In the genomic region with DNA sequence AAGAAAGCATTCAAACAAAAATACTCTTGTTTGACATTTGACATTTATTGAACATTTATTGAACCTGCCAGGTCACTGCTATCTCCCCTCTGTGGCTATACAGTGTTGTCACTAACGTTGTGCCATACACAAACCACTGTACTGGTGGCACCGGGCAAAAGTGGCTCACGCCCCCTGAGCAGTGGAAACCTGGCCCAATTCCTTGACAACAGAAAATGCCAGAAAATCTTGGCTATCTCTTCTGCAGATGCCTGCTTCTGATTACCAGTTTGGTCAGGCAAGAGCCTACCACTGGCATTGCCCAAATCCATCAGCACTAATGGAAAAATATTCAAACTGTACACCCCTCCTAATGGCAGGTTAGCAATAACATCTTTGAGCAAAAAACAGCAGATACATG, we compare ENCODE assay signal across 22 mouse cellular contexts. TPM values are rescaled to one million over a fixed set of nuclear protein-coding genes. Genes with fewer than 3 reads are reported as not detected.
A peak's percentile ranks its signal among the peaks of the same experiment; 100 is the strongest.
DNase-seq lines count a peak whose midpoint lies in the region; ATAC-seq and TF ChIP-seq lines count a peak whose summit lies in the region.
"Had no signal": no experiment of that assay in that cellular context is flagged by ENCODE, and none has a peak within 500 bp of the region (broad histone marks: within the 10 kb centered on the region; RNA-seq: fewer than 3 reads in every experiment).

No protein-coding gene starts in this region.

- no peaks in the 10 kb centered on the region for H3K9me3 ChIP-seq in forebrain, postnatal 0 days (ENCODE audit: low read length)
- no peaks in the 10 kb centered on the region for H3K9me3 ChIP-seq in forebrain, embryonic 13.5 days (replicated peaks)
- H3K9me3 ChIP-seq in lung, embryonic 14.5 days (ENCODE audit: low read depth, low read length), result no peaks in the 10 kb centered on the region
- no peaks in the 10 kb centered on the region for H3K9me3 ChIP-seq in lung, postnatal 0 days (ENCODE audit: low read length)
- H3K9me3 ChIP-seq: embryonic facial prominence, embryonic 12.5 days; embryonic facial prominence, embryonic 15.5 days; heart, embryonic 12.5 days; heart, embryonic 15.5 days; hindbrain, embryonic 10.5 days had no signal

- no peak for TF ChIP-seq CTCF in forebrain, postnatal 0 days (IDR thresholded peaks at IDR 0.05; ENCODE audit: low read depth)
- TF ChIP-seq CTCF in lung, embryonic 14.5 days (IDR thresholded peaks at IDR 0.05; ENCODE audit: low read depth), result no peak
- no peak for TF ChIP-seq CTCF in lung, postnatal 0 days (IDR thresholded peaks at IDR 0.05)
- no peak for TF ChIP-seq CTCF in brain, embryonic 14.5 days (IDR thresholded peaks at IDR 0.05; ENCODE audit: borderline replicate concordance, extremely low read depth, insufficient read depth, insufficient read length)

- H3K27me3 ChIP-seq in forebrain, postnatal 0 days (ENCODE audit: insufficient read depth, low read length), result no peaks in the 10 kb centered on the region
- H3K27me3 ChIP-seq in forebrain, embryonic 13.5 days, result no peaks in the 10 kb centered on the region
- no peaks in the 10 kb centered on the region for H3K27me3 ChIP-seq in lung, embryonic 14.5 days (ENCODE audit: insufficient read depth, low read length)
- H3K27me3 ChIP-seq in lung, postnatal 0 days (replicated peaks; ENCODE audit: insufficient read depth, low read length), result no peaks in the 10 kb centered on the region
- H3K27me3 ChIP-seq: embryonic facial prominence, embryonic 12.5 days; embryonic facial prominence, embryonic 15.5 days; heart, embryonic 15.5 days had no signal

- H3K36me3 ChIP-seq in forebrain, postnatal 0 days (ENCODE audit: insufficient read depth), result no peaks in the 10 kb centered on the region
- H3K36me3 ChIP-seq in forebrain, embryonic 13.5 days (ENCODE audit: poor library complexity, severe bottlenecking), result no peaks in the 10 kb centered on the region
- no peaks in the 10 kb centered on the region for H3K36me3 ChIP-seq in lung, embryonic 14.5 days (ENCODE audit: insufficient read depth)
- H3K36me3 ChIP-seq in lung, postnatal 0 days (ENCODE audit: insufficient read depth, low read length), result no peaks in the 10 kb centered on the region
- H3K36me3 ChIP-seq: embryonic facial prominence, embryonic 12.5 days; embryonic facial prominence, embryonic 15.5 days; heart, embryonic 12.5 days; heart, embryonic 15.5 days; hindbrain, embryonic 10.5 days had no signal

- WGBS in forebrain, postnatal 0 days, result 66% methylated on average over 3 of the region's 3 CpGs
- 89% methylated on average over 3 of the region's 3 CpGs for WGBS in forebrain, embryonic 13.5 days
- 57% methylated on average over 3 of the region's 3 CpGs for WGBS in lung, embryonic 14.5 days
- WGBS in lung, postnatal 0 days, result 64% methylated on average over 3 of the region's 3 CpGs

- TF ChIP-seq POLR2A in brain, embryonic 14.5 days (IDR thresholded peaks at IDR 0.05; ENCODE audit: borderline replicate concordance, extremely low read depth, insufficient read depth, insufficient read length, poor library complexity, severe bottlenecking), result no peak

- no peak for TF ChIP-seq EP300 in lung, postnatal 0 days (IDR thresholded peaks at IDR 0.05)

- no peak for ATAC-seq in forebrain, postnatal 0 days
- ATAC-seq in forebrain, embryonic 13.5 days, result no peak
- ATAC-seq in lung, embryonic 14.5 days (ENCODE audit: insufficient read depth), result peak; percentile 35; the same call in 1 of the 2 replicates
- no peak for ATAC-seq in lung, postnatal 0 days
- ATAC-seq: activated CD4-positive, CD25-positive, alpha-beta regulatory T cell, adult 4 months; hindbrain, postnatal 0 days; inflammation-experienced regulatory T-cells, adult 6 months had no signal

- H3K4me2 ChIP-seq in forebrain, postnatal 0 days (ENCODE audit: low read depth), result no peak overlapping the region
- no peak overlapping the region for H3K4me2 ChIP-seq in forebrain, embryonic 13.5 days
- no peak overlapping the region for H3K4me2 ChIP-seq in lung, embryonic 14.5 days
- no peak overlapping the region for H3K4me2 ChIP-seq in lung, postnatal 0 days (replicated peaks; ENCODE audit: low read depth, low read length)
- H3K4me2 ChIP-seq: embryonic facial prominence, embryonic 12.5 days; embryonic facial prominence, embryonic 15.5 days; heart, embryonic 12.5 days; heart, embryonic 15.5 days; hindbrain, embryonic 14.5 days had no signal

- no peaks in the 10 kb centered on the region for H3K4me1 ChIP-seq in forebrain, postnatal 0 days (ENCODE audit: insufficient read depth)
- no peaks in the 10 kb centered on the region for H3K4me1 ChIP-seq in forebrain, embryonic 13.5 days
- no peaks in the 10 kb centered on the region for H3K4me1 ChIP-seq in lung, embryonic 14.5 days (ENCODE audit: insufficient read depth)
- no peaks in the 10 kb centered on the region for H3K4me1 ChIP-seq in lung, postnatal 0 days (ENCODE audit: insufficient read depth, low read depth, low read length)
- H3K4me1 ChIP-seq: embryonic facial prominence, embryonic 12.5 days; embryonic facial prominence, embryonic 15.5 days; heart, embryonic 12.5 days; heart, embryonic 15.5 days had no signal

- H3K9ac ChIP-seq in forebrain, postnatal 0 days, result no peak overlapping the region
- H3K9ac ChIP-seq in forebrain, embryonic 13.5 days, result no peak overlapping the region
- H3K9ac ChIP-seq in lung, embryonic 14.5 days, result no peak overlapping the region
- no peak overlapping the region for H3K9ac ChIP-seq in lung, postnatal 0 days (replicated peaks; ENCODE audit: low read depth)
- H3K9ac ChIP-seq: embryonic facial prominence, embryonic 12.5 days; embryonic facial prominence, embryonic 15.5 days; heart, embryonic 12.5 days; heart, embryonic 15.5 days; hindbrain, embryonic 14.5 days had no signal

- DNase-seq in cerebellum, postnatal 10 days, result peak; percentile 76 to 79
- no peak for DNase-seq in cerebellum, adult 9-10 months
- DNase-seq in forebrain, postnatal 0 days, result peak; percentile 15
- DNase-seq in lung, embryonic 14.5 days, result no peak
- DNase-seq in lung, postnatal 0 days (ENCODE audit: low spot score), result no peak
- DNase-seq in brain, embryonic 14.5 days (ENCODE audit: low read depth), result peak; percentile 9
- DNase-seq: adrenal gland, adult 8-10 months; adrenal gland, postnatal 25 days; gastrocnemius, postnatal 25 days; heart, adult 18-20 months; heart, postnatal 10 days; heart, postnatal 36 days had no signal

- no peak overlapping the region for H3K4me3 ChIP-seq in forebrain, postnatal 0 days (ENCODE audit: low read depth, low read length)
- H3K4me3 ChIP-seq in forebrain, embryonic 13.5 days, result no peak overlapping the region
- no peak overlapping the region for H3K4me3 ChIP-seq in lung, embryonic 14.5 days (ENCODE audit: low read depth, low read length)
- H3K4me3 ChIP-seq in lung, postnatal 0 days (ENCODE audit: low read depth, low read length), result no peak overlapping the region
- H3K4me3 ChIP-seq: embryonic facial prominence, embryonic 12.5 days; embryonic facial prominence, embryonic 15.5 days; heart, embryonic 12.5 days; heart, embryonic 15.5 days; hindbrain, embryonic 10.5 days had no signal

- H3K27ac ChIP-seq in forebrain, postnatal 0 days (ENCODE audit: low read depth, low read length), result no peak overlapping the region
- no peak overlapping the region for H3K27ac ChIP-seq in forebrain, embryonic 13.5 days
- H3K27ac ChIP-seq in lung, embryonic 14.5 days (ENCODE audit: low read depth), result no peak overlapping the region
- no peak overlapping the region for H3K27ac ChIP-seq in lung, postnatal 0 days (ENCODE audit: low read length)
- H3K27ac ChIP-seq: embryonic facial prominence, embryonic 12.5 days; embryonic facial prominence, embryonic 15.5 days; heart, embryonic 15.5 days; hindbrain, embryonic 10.5 days; hindbrain, embryonic 14.5 days; hindbrain, postnatal 0 days had no signal

RNA-seq across cellular contexts. Expression of a gene that starts 58.9 kb away (rescaled TPM):
- total RNA-seq in forebrain, postnatal 0 days (2014; rRNA removed), result 55.9 and 88.9 TPM in 2 replicates
- 7.1 and 14.1 TPM in 2 replicates for polyA plus RNA-seq in forebrain, postnatal 0 days (2015; fragmentation: Nextera tagmentation; extraction: Ambion mirVana)
- 3.6 and 3.8 TPM in 2 replicates for polyA plus RNA-seq in forebrain, embryonic 13.5 days (2015; fragmentation: Nextera tagmentation; extraction: Ambion mirVana)
- 3.1 and 5.7 TPM in 2 replicates for polyA plus RNA-seq in lung, embryonic 14.5 days (2014; fragmentation: Nextera tagmentation; extraction: Ambion mirVana)
- polyA plus RNA-seq in lung, postnatal 0 days (2015; fragmentation: Nextera tagmentation; extraction: Ambion mirVana), result 8.2 and 10.2 TPM in 2 replicates
- 23.2 and 39.5 TPM in 2 replicates for polyA plus RNA-seq in brain, embryonic 14.5 days (2012; rRNA removed)

Comparison
In these comparisons a context has a peak if more than half of its experiments do, and no peak if none do; other contexts are left out.
1. DNase-seq: peak in cerebellum, postnatal 10 days (2 of 2), forebrain, postnatal 0 days (single experiment) and brain, embryonic 14.5 days (single experiment); none in cerebellum, adult 9-10 months (single experiment), lung, embryonic 14.5 days (single experiment) and lung, postnatal 0 days (single experiment).